Mouse (Mus musculus): ENCODE measurements around the gene Bpifa1.
A peak's percentile ranks its signal among the peaks of the same experiment; 100 is the strongest.
"Not testable (repeated sequence)": the region's sequence is repeated elsewhere in the genome, so short reads cannot be mapped to it uniquely, and the experiment has no call there.

The Bpifa1 gene

DNA sequence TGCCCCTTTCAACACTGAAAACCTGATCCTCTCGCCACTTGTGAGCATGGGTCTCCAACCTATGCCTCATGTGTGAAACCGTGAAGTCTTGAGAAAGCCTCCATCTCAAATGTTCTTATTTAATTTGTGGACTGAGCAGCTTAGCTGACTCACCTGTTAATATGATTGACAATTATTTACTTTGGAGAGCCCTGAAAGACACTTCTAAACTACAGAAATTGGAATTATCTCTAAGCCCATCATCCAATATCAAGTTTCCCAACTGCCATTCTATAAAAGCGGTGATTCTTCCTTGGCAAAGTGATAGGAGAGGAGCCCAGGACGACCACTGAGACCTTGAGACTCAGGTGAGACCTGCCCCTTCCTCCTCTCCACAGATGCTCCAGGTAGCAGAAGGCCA is at the start of gene Bpifa1:
TSS of gene Bpifa1 (plus strand) at position 301 of the 400 bp plus-strand sequence.
- no peak for DNase-seq

DNA sequence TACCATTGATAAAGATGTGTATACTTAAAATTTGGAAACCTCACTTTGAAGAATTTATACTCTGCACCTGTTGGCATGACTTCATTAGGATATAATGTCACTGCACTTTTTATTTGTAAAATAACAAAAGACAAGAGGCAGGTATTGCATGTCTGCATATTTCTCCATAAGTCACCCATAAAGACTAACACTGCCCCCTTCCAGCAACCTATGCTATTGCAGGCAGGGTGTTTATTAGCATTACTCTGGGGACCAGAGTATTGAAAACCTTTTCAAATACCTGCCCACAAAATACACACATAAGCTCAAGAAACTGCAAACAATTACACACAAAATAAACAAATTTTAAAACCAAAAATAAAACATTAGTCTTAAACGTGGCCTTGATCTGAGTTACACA is 44.9 kb upstream of the Bpifa1 start:
- peak; percentile 18 for DNase-seq

GRCm38 (mm10) chr2:154117381-154117780 is 25.3 kb upstream of the Bpifa1 start:
- DNase-seq, result no peak

GRCm38 (mm10) chr2:154130120-154130519 is 12.6 kb upstream of the Bpifa1 start, which contains the start of gene Bpifa3:
Gene Bpifa3 (plus strand): TSS chr2:154130336.
- DNase-seq, result no peak

DNA sequence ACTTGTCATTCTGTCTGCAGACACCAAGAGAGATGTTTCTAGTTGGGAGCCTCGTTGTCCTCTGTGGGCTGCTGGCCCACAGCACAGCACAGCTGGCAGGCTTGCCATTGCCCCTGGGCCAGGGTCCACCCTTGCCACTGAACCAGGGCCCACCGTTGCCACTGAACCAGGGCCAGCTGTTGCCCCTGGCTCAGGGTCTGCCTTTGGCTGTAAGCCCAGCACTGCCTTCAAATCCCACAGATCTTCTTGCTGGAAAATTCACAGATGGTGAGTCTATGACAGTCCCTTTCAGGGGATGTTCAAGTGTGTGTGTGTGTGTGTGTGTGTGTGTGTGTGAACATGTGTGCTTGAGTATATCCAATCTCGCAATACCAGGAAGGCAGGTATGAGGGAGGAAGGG is 1.1 kb downstream of the Bpifa1 start:
- no peak for DNase-seq

- DNase-seq, result no peak
Observed at GRCm38 (mm10) chr2:154147496-154147895, 4.8 kb downstream of the Bpifa1 start.

GRCm38 (mm10) chr2:154158433-154158832 is 15.8 kb downstream of the Bpifa1 start:
- peak; percentile 66 for DNase-seq

GRCm38 (mm10) chr2:154162307-154162706 is 19.6 kb downstream of the Bpifa1 start, which contains the start of gene Bpifa5:
Gene Bpifa5 (plus strand): TSS chr2:154162607.
- DNase-seq, result no peak

GRCm38 (mm10) chr2:154163306-154163705 is 20.6 kb downstream of the Bpifa1 start:
- DNase-seq, result no peak

DNA sequence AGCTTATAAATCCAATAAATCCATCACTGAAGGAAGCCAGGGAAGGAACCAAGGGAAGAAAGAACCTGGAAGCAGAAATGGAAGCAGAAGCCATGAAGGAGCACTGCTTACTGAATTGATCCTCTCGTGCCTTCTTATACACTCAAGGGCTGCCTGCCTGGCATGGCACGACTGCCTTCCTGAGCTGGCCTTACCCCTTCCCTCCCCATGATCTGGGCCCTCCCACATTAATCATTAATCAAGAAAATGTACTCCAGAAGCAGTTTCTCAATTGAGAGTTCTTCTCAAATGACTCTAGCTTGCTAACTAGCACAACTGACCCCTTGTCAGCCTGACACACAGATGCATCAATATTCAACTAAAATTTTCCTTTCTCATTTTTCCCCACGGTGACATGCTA is 26.5 kb downstream of the Bpifa1 start:
- no peak for DNase-seq

- no peak for DNase-seq
Observed at GRCm38 (mm10) chr2:154171621-154172020, 28.9 kb downstream of the Bpifa1 start.

DNA sequence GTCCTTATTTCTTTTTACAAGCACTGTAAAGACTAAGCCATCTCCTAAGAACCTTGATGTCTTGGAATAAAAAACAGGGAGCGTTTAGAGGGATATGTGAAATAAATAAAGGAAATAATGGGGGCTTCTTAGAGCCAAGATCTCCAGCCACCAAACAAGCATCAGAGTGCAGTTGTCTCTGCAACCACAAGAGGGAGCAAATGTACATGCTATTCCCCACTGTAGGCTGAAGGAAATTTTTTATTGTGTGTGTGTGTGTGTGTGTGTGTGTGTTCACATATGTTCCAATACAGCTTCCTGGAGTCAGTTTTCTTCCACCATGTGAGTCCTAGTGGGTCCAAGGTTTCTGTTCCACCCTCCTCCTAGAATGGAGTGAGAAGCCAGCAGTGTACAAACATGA is 30.6 kb downstream of the Bpifa1 start:
- peak; percentile 59 for DNase-seq

DNA sequence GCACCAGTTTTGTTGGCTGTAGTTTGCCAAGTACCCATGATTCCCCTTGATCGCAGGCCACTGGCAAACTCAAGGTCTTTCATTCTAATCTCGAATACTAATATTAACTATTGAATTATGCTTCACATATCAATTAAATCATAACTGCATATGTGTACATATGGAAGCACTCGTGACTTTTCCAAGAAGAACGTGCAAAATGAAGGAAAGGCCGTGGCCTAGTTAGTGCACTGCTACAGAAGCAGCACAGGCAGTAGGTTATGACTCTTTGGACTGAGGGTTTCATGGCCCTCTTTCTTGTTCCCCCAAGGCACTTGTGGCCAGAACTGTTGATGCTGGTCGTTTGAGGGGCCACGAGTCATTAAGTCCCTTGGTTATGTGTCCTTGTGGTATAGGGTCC is 39.2 kb downstream of the Bpifa1 start:
- not testable (repeated sequence) for DNase-seq

GRCm38 (mm10) chr2:154183061-154183460 is 40.4 kb downstream of the Bpifa1 start:
- DNase-seq, result not testable (repeated sequence)

DNA sequence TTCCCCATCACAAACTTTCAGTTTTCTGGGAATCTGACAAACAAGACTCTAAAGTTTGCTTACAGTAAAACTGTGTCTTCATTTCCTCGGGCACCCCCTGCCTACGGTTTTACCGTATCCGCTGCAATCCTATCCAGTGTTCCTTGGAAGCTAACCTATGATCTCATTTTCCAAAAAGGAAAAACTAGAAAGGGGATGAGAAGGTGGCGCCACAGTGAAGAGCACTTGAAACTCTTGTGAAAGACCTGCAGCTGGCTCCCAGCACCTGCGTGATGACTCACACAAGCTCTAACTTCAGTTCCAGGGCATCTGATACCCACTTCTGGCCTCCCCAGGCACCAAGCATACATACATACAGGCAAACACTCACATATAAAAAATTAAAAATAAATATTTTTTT is 42.6 kb downstream of the Bpifa1 start:
- no peak for DNase-seq

GRCm38 (mm10) chr2:154185748-154186147 is 43.1 kb downstream of the Bpifa1 start:
- DNase-seq, result no peak

GRCm38 (mm10) chr2:154187468-154187867 is 44.8 kb downstream of the Bpifa1 start:
- peak; percentile 31 for DNase-seq

GRCm38 (mm10) chr2:154189877-154190434 is 47.3 kb downstream of the Bpifa1 start:
- DNase-seq, result no peak

GRCm38 (mm10) chr2:154190546-154191258 is 48.0 kb downstream of the Bpifa1 start, which contains the start of gene Bpifb1:
Gene Bpifb1 (plus strand): TSS chr2:154190818.
- no peak for DNase-seq

GRCm38 (mm10) chr2:154192141-154192540 is 49.5 kb downstream of the Bpifa1 start:
- DNase-seq, result no peak

GRCm38 (mm10) chr2:154193071-154193470 is 50.4 kb downstream of the Bpifa1 start:
- DNase-seq, result no peak

GRCm38 (mm10) chr2:154193994-154194504 is 51.4 kb downstream of the Bpifa1 start:
- DNase-seq, result no peak

DNA sequence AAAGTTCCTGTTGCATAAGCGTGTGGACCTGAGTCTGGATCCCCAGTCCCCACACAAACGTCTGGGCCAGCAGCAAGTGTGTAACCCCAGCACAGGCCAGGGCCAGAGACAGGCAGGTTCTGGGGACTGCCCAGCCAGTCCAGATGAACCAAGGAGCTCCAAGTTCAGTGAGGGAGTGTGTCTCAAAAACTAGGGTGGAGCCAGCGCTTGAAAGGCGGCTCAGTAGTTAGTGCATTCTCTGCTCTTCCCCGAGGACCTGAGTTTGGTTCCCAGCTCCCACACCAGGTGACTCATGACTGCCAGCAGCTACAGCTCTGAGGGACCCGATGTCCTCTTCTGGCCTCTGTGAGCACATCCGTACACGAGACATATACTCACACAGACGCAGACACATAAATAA is 54.4 kb downstream of the Bpifa1 start:
- no peak for DNase-seq

Measured in embryo, embryonic 11 days (tissue).